Mouse (Mus musculus) ES-Bruce4 (cell line): ENCODE data around the gene Shc2. TPM values are rescaled to one million over a fixed set of nuclear protein-coding genes. Genes with fewer than 3 reads are reported as not detected.
A peak's percentile ranks its signal among the peaks of the same experiment; 100 is the strongest.

Experiments
- H3K27ac ChIP-seq: 2 replicates; pipeline ENCODE4 v1.5.1; 2012; ENCODE audit warnings: low read length, inconsistent platforms; ENCODE audit not compliant: insufficient read depth
- H3K27me3 ChIP-seq: 2 replicates; pipeline ENCODE4 v1.6.1; 2012; ENCODE audit warnings: mild to moderate bottlenecking, low read length, inconsistent platforms; ENCODE audit not compliant: control insufficient read depth, poor library complexity, insufficient read depth, severe bottlenecking
- H3K36me3 ChIP-seq: 2 replicates; pipeline ENCODE4 v1.6.1; 2012; ENCODE audit warnings: inconsistent platforms, mild to moderate bottlenecking, low read length, moderate library complexity; ENCODE audit not compliant: control insufficient read depth, poor library complexity, insufficient read depth, severe bottlenecking
- H3K4me1 ChIP-seq: one replicate; pipeline ENCODE4 v1.8.1; 2011; ENCODE audit warnings: low read length; ENCODE audit not compliant: control insufficient read depth, insufficient read depth
- H3K4me3 ChIP-seq: 2 replicates; pipeline ENCODE4 v1.5.1; 2011; ENCODE audit warnings: low read depth, mild to moderate bottlenecking, low read length
- H3K9ac ChIP-seq: 2 replicates; pipeline ENCODE4 v1.6.1; 2012; ENCODE audit warnings: low read depth, mild to moderate bottlenecking, inconsistent platforms; ENCODE audit not compliant: poor library complexity, severe bottlenecking
- H3K9me3 ChIP-seq: replicated peaks from 2 replicates; pipeline ENCODE4 v1.6.1; 2012; ENCODE audit warnings: mild to moderate bottlenecking, low read length, inconsistent platforms; ENCODE audit not compliant: control insufficient read depth, poor library complexity, insufficient read depth, severe bottlenecking
- CTCF ChIP-seq: IDR thresholded peaks from one replicate; pipeline ENCODE4 v1.8.1; 2011; ENCODE audit warnings: low read depth, low read length
- EP300 ChIP-seq: IDR thresholded peaks from 2 replicates; pipeline ENCODE4 v1.6.1; 2011; ENCODE audit warnings: low read depth, low read length; ENCODE audit not compliant: insufficient read depth
- POLR2A ChIP-seq: IDR thresholded peaks from one replicate; pipeline ENCODE4 v1.8.1; 2011; ENCODE audit warnings: low read length; ENCODE audit not compliant: insufficient read depth
- polyA plus RNA-seq: library from polyadenylated mRNA; stranded (reverse); fragments of >200 nt; gene quantifications from 2 replicates; pipeline ENCODE4 v1.2.4, GENCODE M21; 2011; ENCODE audit warnings: low read depth; ENCODE audit not compliant: missing spikeins, insufficient read depth, insufficient read length

Shc2 gene
- polyA plus RNA-seq, 1 experiment = 4.6 TPM

DNA sequence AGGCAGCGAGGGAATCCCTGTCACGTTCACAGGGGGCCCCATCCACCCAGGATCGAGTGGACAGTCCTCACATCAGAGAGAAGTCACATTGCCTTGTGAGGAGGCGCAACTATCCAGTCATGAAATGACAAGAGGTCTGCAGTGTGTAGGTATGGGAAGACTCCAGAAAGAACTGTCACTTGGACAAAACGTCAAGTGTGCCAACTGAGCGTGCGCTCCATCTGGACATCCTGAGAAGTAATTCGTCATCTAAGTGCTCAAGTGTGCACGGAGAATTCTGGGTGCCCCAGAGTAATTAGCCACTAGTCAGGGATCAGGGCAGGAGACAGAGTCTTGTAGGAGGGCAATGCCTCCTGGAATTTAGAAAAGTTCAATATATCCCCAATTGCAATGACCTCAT lies 12.3 kb downstream of the Shc2 start:
- Histone ChIP-seq H3K4me3 (no peak overlapping the region), H3K4me1 (no peaks in the 10 kb centered on the region), H3K9me3 (no peaks in the 10 kb centered on the region), H3K27ac (no peak overlapping the region), H3K36me3 (no peaks in the 10 kb centered on the region), H3K9ac (no peak overlapping the region), H3K27me3 (no peaks in the 10 kb centered on the region)
- TF ChIP-seq CTCF (no peak), EP300 (no peak), POLR2A (no peak)

GRCm38 (mm10) chr10:79623950-79624349 lies 13.8 kb downstream of the Shc2 start:
- H3K27me3 ChIP-seq = no peaks in the 10 kb centered on the region
- no peaks in the 10 kb centered on the region for H3K4me1 ChIP-seq
- H3K9me3 ChIP-seq = no peaks in the 10 kb centered on the region
- no peak overlapping the region for H3K9ac ChIP-seq
- no peak for TF ChIP-seq POLR2A
- TF ChIP-seq EP300 = no peak
- TF ChIP-seq CTCF = no peak
- H3K36me3 ChIP-seq = no peaks in the 10 kb centered on the region
- H3K4me3 ChIP-seq = no peak overlapping the region
- no peak overlapping the region for H3K27ac ChIP-seq

- H3K36me3 ChIP-seq = no peaks in the 10 kb centered on the region
- no peak overlapping the region for H3K27ac ChIP-seq
- TF ChIP-seq POLR2A = no peak
- no peak overlapping the region for H3K4me3 ChIP-seq
- H3K9me3 ChIP-seq = no peaks in the 10 kb centered on the region
- H3K27me3 ChIP-seq = no peaks in the 10 kb centered on the region
- no peak overlapping the region for H3K9ac ChIP-seq
- H3K4me1 ChIP-seq = no peaks in the 10 kb centered on the region
Measured at GRCm38 (mm10) chr10:79616376-79616775, 21.3 kb downstream of the Shc2 start.

DNA sequence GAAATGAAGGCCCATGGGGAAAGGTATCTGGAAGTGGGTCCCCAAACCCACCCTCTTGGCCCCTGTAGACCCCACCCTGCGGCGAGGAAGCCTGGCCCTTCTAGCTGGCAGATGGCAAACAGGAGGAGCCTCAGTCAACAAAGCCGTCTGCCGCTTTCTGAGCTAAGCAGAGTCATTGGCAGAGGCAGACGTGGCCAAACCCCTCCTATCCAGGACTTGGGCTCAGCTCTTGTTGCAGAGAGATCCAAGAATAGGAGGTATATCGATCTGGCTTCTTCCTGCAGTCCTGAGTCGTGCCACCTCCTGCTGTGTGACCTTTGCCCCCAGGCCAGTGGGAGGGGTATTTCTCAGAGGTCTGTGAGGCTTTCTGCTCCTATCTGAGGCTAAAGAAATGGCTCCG lies 21.9 kb downstream of the Shc2 start:
- no peaks in the 10 kb centered on the region for H3K9me3 ChIP-seq
- H3K4me3 ChIP-seq = no peak overlapping the region
- H3K4me1 ChIP-seq = no peaks in the 10 kb centered on the region
- H3K36me3 ChIP-seq = no peaks in the 10 kb centered on the region
- H3K27me3 ChIP-seq = no peaks in the 10 kb centered on the region
- no peak overlapping the region for H3K27ac ChIP-seq
- TF ChIP-seq CTCF = no peak
- no peak for TF ChIP-seq EP300
- TF ChIP-seq POLR2A = no peak
- no peak overlapping the region for H3K9ac ChIP-seq

- TF ChIP-seq EP300 (no peak), POLR2A (no peak), CTCF (no peak)
- Histone ChIP-seq H3K27me3 (no peaks in the 10 kb centered on the region), H3K36me3 (no peaks in the 10 kb centered on the region), H3K9ac (no peak overlapping the region), H3K9me3 (no peaks in the 10 kb centered on the region), H3K27ac (no peak overlapping the region), H3K4me1 (no peaks in the 10 kb centered on the region), H3K4me3 (no peak overlapping the region; the same call in 1 of the 2 replicates)
Measured at GRCm38 (mm10) chr10:79614305-79614643, 23.4 kb downstream of the Shc2 start.

GRCm38 (mm10) chr10:79613578-79614304 lies 24.0 kb downstream of the Shc2 start, which contains the start of gene C2cd4c:
Gene C2cd4c, minus strand, starts transcription at chr10:79614025.
- H3K4me1 ChIP-seq = no peaks in the 10 kb centered on the region
- H3K4me3 ChIP-seq = peak within 1 kb of the TSS; percentile 82
- TF ChIP-seq POLR2A (no peak), CTCF (no peak), EP300 (no peak)
- no peaks in the 10 kb centered on the region for H3K27me3 ChIP-seq
- H3K9me3 ChIP-seq = no peaks in the 10 kb centered on the region
- no peaks in the 10 kb centered on the region for H3K36me3 ChIP-seq
- H3K9ac ChIP-seq = peak within 1 kb of the TSS; percentile 44
- H3K27ac ChIP-seq = no peak within 1 kb of the TSS
